Mouse (Mus musculus) cerebellum, adult 9-10 months (tissue): ENCODE measurements around the gene Pkd1l2.
A peak's percentile ranks its signal among the peaks of the same experiment; 100 is the strongest.

ENCODE experiments used
- DNase-seq: peaks from one replicate; pipeline ENCODE4 v3.0.0; 2022

Pkd1l2 gene

GRCm38 (mm10) chr8:117031476-117031875 is 50.8 kb downstream of the Pkd1l2 start:
- DNase-seq: no peak

- no peak for DNase-seq
Observed at GRCm38 (mm10) chr8:117028686-117029085, 53.6 kb downstream of the Pkd1l2 start.

- no peak for DNase-seq
Observed at GRCm38 (mm10) chr8:117027601-117028000, 54.6 kb downstream of the Pkd1l2 start.

GRCm38 (mm10) chr8:117022297-117022993 is 59.8 kb downstream of the Pkd1l2 start:
- DNase-seq: no peak

GRCm38 (mm10) chr8:117019323-117020275 is 62.6 kb downstream of the Pkd1l2 start:
- DNase-seq: no peak

GRCm38 (mm10) chr8:117017896-117018295 is 64.4 kb downstream of the Pkd1l2 start:
- no peak for DNase-seq

- no peak for DNase-seq
Observed at GRCm38 (mm10) chr8:117017006-117017405, 65.2 kb downstream of the Pkd1l2 start.

GRCm38 (mm10) chr8:117015670-117016069 is 66.6 kb downstream of the Pkd1l2 start:
- no peak for DNase-seq

GRCm38 (mm10) chr8:117011366-117011765 is 70.9 kb downstream of the Pkd1l2 start:
- no peak for DNase-seq

GRCm38 (mm10) chr8:116994016-116994716 is 88.1 kb downstream of the Pkd1l2 start:
- DNase-seq: peak; percentile 26

GRCm38 (mm10) chr8:116993095-116993867 is 89.0 kb downstream of the Pkd1l2 start, which contains the start of gene Gcsh:
Gene Gcsh (minus strand): TSS chr8:116993537.
- DNase-seq: peak; percentile 98

- DNase-seq: peak; percentile 22
Observed at GRCm38 (mm10) chr8:116992176-116992971, 89.9 kb downstream of the Pkd1l2 start.

- DNase-seq: no peak
Observed at GRCm38 (mm10) chr8:116991241-116991640, 91.0 kb downstream of the Pkd1l2 start.

GRCm38 (mm10) chr8:116989842-116990241 is 92.4 kb downstream of the Pkd1l2 start:
- no peak for DNase-seq

GRCm38 (mm10) chr8:116980117-116980516 is 102.1 kb downstream of the Pkd1l2 start:
- peak; percentile 62 for DNase-seq

GRCm38 (mm10) chr8:116978631-116979256 is 103.5 kb downstream of the Pkd1l2 start, which contains the start of gene 1700030J22Rik:
Gene 1700030J22Rik (minus strand): TSS chr8:116978959.
- DNase-seq: peak; percentile 98

- no peak for DNase-seq
Observed at GRCm38 (mm10) chr8:116978052-116978451, 104.2 kb downstream of the Pkd1l2 start.

GRCm38 (mm10) chr8:116975606-116976005 is 106.6 kb downstream of the Pkd1l2 start:
- no peak for DNase-seq

GRCm38 (mm10) chr8:116975066-116975465 is 107.2 kb downstream of the Pkd1l2 start:
- DNase-seq: no peak

GRCm38 (mm10) chr8:116969531-116969930 is 112.7 kb downstream of the Pkd1l2 start:
- no peak for DNase-seq

GRCm38 (mm10) chr8:116954415-116954814 is 127.8 kb downstream of the Pkd1l2 start:
- no peak for DNase-seq
